Mouse (Mus musculus): ENCODE results near the gene Ptprt.

The Ptprt gene

GRCm38 (mm10) chr2:162411014-162411413, 249.9 kb downstream of the Ptprt start:
- DNase-seq (ENCODE audit: extremely low spot score): no peak

DNA sequence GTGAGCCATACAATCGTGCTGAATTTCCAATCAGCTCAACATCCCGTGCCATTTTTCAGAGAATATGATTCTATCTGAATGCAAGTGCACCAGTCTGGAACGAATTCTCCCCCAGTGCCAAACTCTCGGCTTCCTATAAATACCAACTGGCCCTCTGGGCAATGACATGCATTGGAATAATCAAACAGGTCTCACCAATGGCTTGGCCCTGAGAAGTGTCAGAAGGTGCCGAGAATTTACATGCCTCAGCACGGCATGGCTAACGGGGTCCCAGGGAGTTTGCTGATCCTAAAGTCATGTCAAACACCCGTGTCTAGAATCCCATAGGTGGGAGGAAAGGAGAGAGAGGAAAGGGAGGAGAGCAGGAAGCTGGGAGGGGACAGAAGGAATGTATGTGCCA, 251.7 kb downstream of the Ptprt start:
- no peak for DNase-seq (ENCODE audit: extremely low spot score)

DNA sequence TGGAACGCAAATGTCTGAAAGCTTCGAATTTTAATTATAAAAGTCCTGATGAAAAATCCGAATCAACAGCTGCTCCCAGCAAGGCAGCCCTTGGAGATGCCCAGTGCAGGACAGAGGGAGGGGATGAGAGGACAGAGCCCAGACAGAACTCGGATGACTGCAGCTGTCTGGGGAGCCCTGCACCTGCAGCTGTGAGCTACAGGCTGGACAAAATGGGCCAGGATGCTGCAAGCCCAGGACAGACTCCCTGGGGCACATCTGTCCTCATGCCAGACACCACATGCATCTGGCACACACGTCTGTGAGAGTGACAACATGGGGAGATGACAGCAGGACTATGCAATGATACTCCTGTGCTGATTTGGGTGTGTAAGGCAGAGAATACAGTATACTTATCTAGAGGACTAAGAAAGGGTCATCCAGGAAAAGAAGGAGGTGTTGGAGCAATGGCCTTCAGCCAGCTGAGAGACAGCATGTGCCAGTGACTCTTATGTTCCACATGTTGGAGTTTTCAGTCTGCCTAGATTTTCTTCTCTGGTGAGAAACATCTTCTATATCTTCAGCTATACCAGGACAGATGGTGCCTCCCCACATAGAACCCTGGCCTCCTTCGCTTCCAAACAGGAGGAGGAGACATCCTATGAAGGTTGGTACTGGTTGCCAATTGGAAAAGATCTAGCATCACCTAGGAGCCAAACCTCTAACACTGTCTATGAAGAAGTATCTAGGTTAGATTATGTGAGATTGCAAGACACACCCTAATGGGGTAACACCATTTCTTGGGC, 259.4 kb downstream of the Ptprt start:
- no peak for DNase-seq (ENCODE audit: extremely low spot score)

GRCm38 (mm10) chr2:162394601-162395000, 266.3 kb downstream of the Ptprt start:
- no peak for DNase-seq (ENCODE audit: extremely low spot score)

GRCm38 (mm10) chr2:162391834-162392233, 269.1 kb downstream of the Ptprt start:
- DNase-seq (ENCODE audit: extremely low spot score): no peak

DNA sequence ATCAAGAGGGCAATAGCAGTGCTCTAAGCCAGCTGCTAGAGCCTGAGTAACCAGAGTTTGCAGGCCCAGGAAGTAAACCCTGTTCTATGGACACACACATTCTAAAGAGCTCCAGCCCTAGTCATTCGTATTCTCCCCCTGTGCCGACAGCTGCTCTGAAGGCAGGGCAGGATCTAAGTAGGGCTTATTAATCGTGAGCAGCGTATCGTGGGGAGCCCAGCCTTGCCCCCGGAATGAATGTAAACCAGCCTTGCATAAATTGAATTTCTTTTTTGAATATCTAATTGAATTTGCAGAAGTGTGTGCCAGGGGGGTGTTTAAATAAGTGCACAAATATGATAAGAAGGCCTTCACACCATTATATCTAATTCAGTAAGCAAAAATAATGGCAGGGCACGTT, 283.6 kb downstream of the Ptprt start:
- no peak for DNase-seq (ENCODE audit: extremely low spot score)

DNA sequence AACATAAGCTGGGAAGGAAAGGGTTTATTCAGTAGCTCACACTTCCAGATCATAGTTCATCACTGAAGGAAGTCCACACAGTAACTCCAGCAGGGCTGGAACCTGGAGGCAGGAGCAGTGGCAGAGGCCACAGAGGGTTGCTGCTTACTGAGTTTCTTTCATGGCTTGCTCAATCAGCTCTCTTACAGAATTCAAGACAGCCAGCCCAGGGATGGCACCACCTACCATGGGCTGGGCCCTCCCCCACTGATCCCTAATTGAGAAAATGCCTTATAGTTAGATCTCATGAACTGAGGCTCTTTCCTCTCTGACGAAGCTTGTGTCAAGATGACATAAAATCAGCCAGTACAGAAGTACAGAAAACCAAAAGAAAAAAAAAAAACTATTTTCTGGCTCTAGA, 311.9 kb downstream of the Ptprt start:
- no peak for DNase-seq (ENCODE audit: extremely low spot score)

DNA sequence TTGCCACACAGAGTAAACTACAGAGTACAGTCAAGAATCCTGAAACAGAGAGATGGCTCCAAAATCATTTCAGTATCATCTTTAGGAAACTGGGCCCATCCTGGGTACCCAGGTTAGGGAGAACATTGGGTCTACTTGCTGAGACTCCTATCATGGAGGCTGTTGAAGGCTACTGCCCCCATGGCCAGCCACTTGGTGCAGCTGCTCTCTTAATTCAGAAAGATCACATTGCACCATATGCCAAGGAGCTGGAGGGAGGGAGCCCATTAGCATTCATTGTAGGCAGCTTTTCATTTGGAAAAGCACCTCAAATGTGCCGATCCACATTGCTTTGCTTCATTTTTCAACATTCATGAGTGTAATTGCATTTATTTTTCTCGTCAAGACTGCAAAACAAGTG, 319.1 kb downstream of the Ptprt start:
- DNase-seq (ENCODE audit: extremely low spot score): no peak

GRCm38 (mm10) chr2:162340231-162340630, 320.7 kb downstream of the Ptprt start:
- DNase-seq (ENCODE audit: extremely low spot score): no peak

GRCm38 (mm10) chr2:162332066-162332683, 328.8 kb downstream of the Ptprt start:
- DNase-seq (ENCODE audit: extremely low spot score): no peak

GRCm38 (mm10) chr2:162329430-162329829, 331.5 kb downstream of the Ptprt start:
- no peak for DNase-seq (ENCODE audit: extremely low spot score)

GRCm38 (mm10) chr2:162322411-162322810, 338.5 kb downstream of the Ptprt start:
- no peak for DNase-seq (ENCODE audit: extremely low spot score)

DNA sequence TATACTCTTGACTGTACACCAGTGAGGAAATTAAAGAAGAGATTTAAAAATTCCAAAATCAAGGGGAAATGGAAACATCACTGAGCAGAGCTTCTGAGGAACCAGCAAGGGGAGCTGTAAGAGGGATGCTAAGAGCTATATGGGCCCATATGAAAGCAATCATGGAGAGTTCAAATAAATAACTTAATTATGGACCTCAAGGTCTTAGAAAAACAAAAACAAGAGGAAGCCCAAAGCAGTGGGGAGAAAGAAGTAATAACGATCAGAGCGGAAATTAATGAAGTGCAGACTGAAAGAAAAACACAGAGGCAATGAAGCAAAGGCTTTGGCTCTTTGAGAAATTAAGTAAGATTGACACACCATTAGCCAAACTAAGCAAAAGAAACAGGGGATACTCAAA, 353.0 kb downstream of the Ptprt start:
- DNase-seq (ENCODE audit: extremely low spot score): no peak

GRCm38 (mm10) chr2:162294070-162294469, 366.9 kb downstream of the Ptprt start:
- DNase-seq (ENCODE audit: extremely low spot score): no peak

DNA sequence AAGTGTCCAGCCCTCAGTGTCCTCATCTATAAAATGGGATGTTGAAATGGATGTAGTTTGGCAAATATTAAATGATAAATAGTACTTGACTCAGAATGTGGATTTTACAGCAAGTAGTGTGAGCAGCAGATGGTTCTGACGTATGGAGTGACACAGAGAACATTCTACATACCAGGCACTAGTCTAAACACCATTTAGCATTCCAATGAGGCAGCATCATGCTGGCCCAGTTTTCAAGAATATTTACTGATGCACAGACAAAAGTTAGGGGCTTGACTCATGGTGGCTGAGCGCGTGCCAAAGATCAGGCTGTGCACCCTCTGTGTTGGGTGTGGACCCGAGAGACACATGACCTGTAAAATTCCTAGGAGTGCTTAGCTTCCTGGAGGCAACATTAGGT, 378.3 kb downstream of the Ptprt start:
- no peak for DNase-seq (ENCODE audit: extremely low spot score)

- peak; percentile 2 for DNase-seq (ENCODE audit: extremely low spot score)
Observed at GRCm38 (mm10) chr2:162282121-162282520, 378.8 kb downstream of the Ptprt start.

DNA sequence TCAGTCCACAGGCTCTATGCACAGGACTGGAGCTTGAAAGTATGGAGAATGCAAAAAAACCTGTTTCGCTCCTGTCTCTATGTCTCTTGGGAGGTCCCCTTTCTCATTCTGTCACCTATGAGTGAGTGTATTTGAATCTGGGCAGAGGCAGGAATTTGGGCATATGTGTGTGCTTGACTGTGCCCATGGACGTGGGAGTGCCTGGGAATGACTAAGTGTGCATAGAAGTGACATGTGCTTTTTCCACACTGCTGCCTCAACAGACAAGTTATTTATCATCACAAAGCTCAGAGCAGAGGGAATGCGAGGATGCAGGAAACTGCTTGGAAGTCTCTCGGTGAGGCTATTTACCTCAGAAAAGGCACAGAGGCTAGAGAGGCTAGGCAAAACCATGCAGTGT, 387.1 kb downstream of the Ptprt start:
- DNase-seq (ENCODE audit: extremely low spot score): no peak

GRCm38 (mm10) chr2:162251272-162251671, 409.7 kb downstream of the Ptprt start:
- no peak for DNase-seq (ENCODE audit: extremely low spot score)

DNA sequence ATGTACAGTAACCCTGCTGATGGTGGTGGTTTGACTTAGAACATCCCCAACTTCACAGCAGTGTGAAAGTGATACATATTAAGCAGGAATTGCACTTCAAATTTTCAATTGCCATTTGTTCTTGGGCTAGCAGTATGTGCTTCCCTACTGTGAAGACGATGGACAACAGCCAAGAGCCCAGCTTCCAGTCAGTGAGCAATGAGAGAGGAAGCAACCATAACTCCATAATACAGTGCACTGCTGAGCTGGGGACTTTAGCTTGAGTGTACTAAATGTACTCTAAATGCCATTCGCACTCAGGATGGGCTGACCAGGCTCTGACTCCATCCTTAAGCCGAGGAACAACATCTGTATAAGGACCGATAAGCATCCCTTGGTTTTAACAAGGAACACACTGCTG, 412.7 kb downstream of the Ptprt start:
- no peak for DNase-seq (ENCODE audit: extremely low spot score)

DNA sequence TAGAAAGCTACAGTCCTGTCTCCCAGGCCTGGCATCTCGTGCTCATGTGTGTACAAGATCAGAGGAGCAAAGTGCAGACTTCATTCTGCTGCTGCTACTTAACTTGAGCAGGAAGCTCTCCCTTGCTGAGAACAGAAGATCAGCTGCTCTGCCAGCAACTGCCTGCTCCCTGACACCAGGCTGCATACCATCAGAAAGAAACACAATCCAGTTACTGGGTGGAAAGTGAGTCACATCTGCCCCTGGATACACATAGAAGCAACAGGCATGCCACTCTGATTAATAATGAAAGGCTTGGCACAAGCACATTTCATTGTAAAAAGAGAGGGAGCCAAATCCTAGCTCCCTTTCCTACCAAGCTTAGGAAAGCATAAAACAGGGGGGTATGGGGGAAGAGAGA, 438.5 kb downstream of the Ptprt start:
- no peak for DNase-seq (ENCODE audit: extremely low spot score)

- no peak for DNase-seq (ENCODE audit: extremely low spot score)
Observed at GRCm38 (mm10) chr2:162220586-162220985, 440.4 kb downstream of the Ptprt start.

DNA sequence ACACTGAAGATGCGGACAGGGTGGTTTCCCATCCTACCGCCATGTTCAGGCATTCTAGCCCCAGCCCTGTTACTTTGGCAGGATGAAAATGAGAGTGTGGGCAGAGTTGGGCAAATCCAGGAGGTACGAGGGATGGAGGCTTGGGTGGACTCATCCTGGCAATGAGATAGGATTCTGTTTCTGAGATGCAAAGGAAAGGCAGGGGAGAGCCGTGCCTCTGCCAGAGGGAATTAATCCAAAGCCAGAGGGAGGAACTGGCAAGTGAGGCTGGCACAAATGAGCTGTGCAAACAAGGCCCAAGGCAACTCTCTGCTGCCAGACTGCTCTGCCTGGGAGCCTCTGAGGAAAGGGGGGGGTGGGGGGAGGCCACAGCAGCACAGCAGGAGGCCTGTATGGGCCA, 441.4 kb downstream of the Ptprt start:
- no peak for DNase-seq (ENCODE audit: extremely low spot score)

DNA sequence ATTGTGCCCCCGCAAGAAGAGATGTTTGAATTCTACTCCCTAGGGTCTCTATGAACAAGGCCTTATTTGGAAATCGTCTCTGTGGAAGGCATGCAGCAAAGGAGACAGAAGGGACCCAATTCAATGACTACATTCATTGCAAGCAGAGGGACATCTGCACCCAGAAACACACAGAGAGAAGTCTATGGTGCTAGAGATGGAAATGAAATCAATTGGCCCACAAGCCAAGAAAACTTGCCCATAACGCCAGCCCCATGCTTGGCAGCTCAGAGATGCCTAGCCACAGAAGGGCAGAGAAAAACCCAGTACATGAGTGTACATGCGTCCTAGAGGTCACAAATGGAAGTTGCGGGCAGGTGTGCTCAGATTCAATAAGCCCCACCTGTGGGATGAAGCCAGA, 443.1 kb downstream of the Ptprt start:
- DNase-seq (ENCODE audit: extremely low spot score): no peak

DNA sequence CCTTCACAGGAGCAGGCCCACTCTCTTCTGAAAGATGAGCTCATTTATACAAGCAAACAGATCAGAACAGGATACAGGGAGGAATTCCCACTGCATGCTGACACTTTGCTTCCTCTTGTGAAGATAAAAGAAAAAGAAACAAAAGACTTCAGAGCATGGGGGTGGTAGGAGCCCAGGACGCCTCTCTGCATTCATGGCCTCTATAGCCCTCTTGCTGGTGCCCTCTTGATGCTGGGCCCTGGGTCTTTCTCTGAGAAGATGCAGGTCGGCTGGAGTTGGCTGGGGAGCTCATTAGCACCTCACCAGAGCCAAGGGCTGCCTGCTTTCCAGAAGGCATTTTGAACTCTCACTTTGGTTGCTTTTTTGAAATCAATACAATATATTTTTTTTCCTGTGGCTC, 448.6 kb downstream of the Ptprt start:
- no peak for DNase-seq (ENCODE audit: extremely low spot score)

All from embryo, embryonic 9.5 days (tissue).